Mouse (Mus musculus) testis, postnatal 14 days (tissue): ENCODE results near the gene Gpr55.
"Not testable (repeated sequence)": the region's sequence is repeated elsewhere in the genome, so short reads cannot be mapped to it uniquely, and the experiment has no call there.

Experiments
- DNase-seq: peaks from one replicate; pipeline ENCODE4 v3.0.0; 2021; ENCODE audit warnings: low spot score

The Gpr55 gene

GRCm38 (mm10) chr1:85960873-85961272 is at the start of gene Gpr55:
Gene Gpr55, minus strand, starts transcription at chr1:85961007.
- no peak for DNase-seq

GRCm38 (mm10) chr1:86007778-86008177 is 47.0 kb upstream of the Gpr55 start:
- DNase-seq, result peak; percentile 84

GRCm38 (mm10) chr1:86006040-86006439 is 45.2 kb upstream of the Gpr55 start:
- no peak for DNase-seq

GRCm38 (mm10) chr1:86005540-86005939 is 44.7 kb upstream of the Gpr55 start:
- DNase-seq, result no peak

GRCm38 (mm10) chr1:85999853-86000570 is 39.2 kb upstream of the Gpr55 start:
- peak; percentile 23 for DNase-seq

- no peak for DNase-seq
Measured at GRCm38 (mm10) chr1:85998012-85998411, 37.2 kb upstream of the Gpr55 start.

GRCm38 (mm10) chr1:85997221-85997620 is 36.4 kb upstream of the Gpr55 start:
- DNase-seq, result no peak

- DNase-seq, result no peak
Measured at GRCm38 (mm10) chr1:85993541-85993940, 32.7 kb upstream of the Gpr55 start.

GRCm38 (mm10) chr1:85992175-85992574 is 31.4 kb upstream of the Gpr55 start:
- DNase-seq, result peak; percentile 79

GRCm38 (mm10) chr1:85988882-85989281 is 28.1 kb upstream of the Gpr55 start:
- DNase-seq, result not testable (repeated sequence)

- no peak for DNase-seq
Measured at GRCm38 (mm10) chr1:85988351-85988750, 27.5 kb upstream of the Gpr55 start.

- no peak for DNase-seq
Measured at GRCm38 (mm10) chr1:85985784-85986183, 25.0 kb upstream of the Gpr55 start.

GRCm38 (mm10) chr1:85981738-85982357 is 21.0 kb upstream of the Gpr55 start:
- peak; percentile 80 for DNase-seq

- DNase-seq, result no peak
Measured at GRCm38 (mm10) chr1:85977709-85978108, 16.9 kb upstream of the Gpr55 start.

GRCm38 (mm10) chr1:85973468-85973877 is 12.7 kb upstream of the Gpr55 start:
- no peak for DNase-seq

GRCm38 (mm10) chr1:85972341-85972740 is 11.5 kb upstream of the Gpr55 start:
- no peak for DNase-seq

- DNase-seq, result no peak
Measured at GRCm38 (mm10) chr1:85971070-85971469, 10.3 kb upstream of the Gpr55 start.

GRCm38 (mm10) chr1:85969519-85969918 is 8.7 kb upstream of the Gpr55 start:
- DNase-seq, result no peak

- DNase-seq, result no peak
Measured at GRCm38 (mm10) chr1:85969081-85969480, 8.3 kb upstream of the Gpr55 start.

GRCm38 (mm10) chr1:85965856-85966255 is 5.0 kb upstream of the Gpr55 start:
- no peak for DNase-seq

- DNase-seq, result no peak
Measured at GRCm38 (mm10) chr1:85962081-85962480, 1.3 kb upstream of the Gpr55 start.

GRCm38 (mm10) chr1:85959889-85960276 is 924 bp downstream of the Gpr55 start:
- DNase-seq, result no peak

GRCm38 (mm10) chr1:85959129-85959888 is 1.5 kb downstream of the Gpr55 start:
- no peak for DNase-seq
